Mouse (Mus musculus): ENCODE measurements at regions not wholly inside any gene's neighbourhood (a gene's known extent, or its start where the extent isn't known, plus 50 kb on each side); places are given as distances from the start of the nearest gene placed in this dataset.

- CTCF ChIA-PET, result interaction anchor here (1.2 kb wide), 1 partner anchor 110 kb away, joined by 3 read pairs; no protein-coding TSS in a partner anchor
Measured at GRCm38 (mm10) chr4:107736866-107737265, 52.8 kb upstream of the Dmrtb1 start.

GRCm38 (mm10) chr4:107737907-107738306, 53.9 kb upstream of the Dmrtb1 start:
- CTCF ChIA-PET, result interaction anchor here (0.6 to 1.8 kb wide), 5 partner anchors 17 to 1089 kb away, joined by 3 to 6 read pairs (median 3); no protein-coding TSS in a partner anchor

DNA sequence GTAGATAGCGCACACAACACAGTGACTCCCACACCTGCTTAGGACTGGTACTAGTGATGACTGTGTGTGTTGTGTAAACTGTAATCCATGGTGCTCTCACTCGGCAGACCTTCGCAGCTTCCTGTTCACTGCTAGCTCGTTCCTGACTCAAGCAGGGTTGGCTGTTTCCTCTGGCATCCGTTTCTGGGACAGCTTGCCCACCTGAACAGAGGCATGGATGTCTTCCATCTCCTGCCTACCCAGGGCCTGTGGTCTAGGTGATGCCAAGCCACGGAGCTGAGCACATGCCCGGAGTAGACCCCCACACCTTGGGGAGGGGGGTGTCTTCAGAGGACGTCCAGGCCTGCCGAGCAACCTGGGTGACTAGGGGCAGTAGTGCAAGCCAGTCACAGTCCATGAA, 54.7 kb upstream of the Dmrtb1 start:
- CTCF ChIA-PET, result interaction anchor here (0.7 to 1.8 kb wide), 2 partner anchors 106 to 1090 kb away, joined by 3 to 5 read pairs; no protein-coding TSS in a partner anchor

GRCm38 (mm10) chr4:107739789-107740405, 55.9 kb upstream of the Dmrtb1 start:
- CTCF ChIA-PET, result interaction anchor here (0.6 to 1.8 kb wide), 2 partner anchors 21 to 105 kb away, joined by 5 read pairs; no protein-coding TSS in a partner anchor

DNA sequence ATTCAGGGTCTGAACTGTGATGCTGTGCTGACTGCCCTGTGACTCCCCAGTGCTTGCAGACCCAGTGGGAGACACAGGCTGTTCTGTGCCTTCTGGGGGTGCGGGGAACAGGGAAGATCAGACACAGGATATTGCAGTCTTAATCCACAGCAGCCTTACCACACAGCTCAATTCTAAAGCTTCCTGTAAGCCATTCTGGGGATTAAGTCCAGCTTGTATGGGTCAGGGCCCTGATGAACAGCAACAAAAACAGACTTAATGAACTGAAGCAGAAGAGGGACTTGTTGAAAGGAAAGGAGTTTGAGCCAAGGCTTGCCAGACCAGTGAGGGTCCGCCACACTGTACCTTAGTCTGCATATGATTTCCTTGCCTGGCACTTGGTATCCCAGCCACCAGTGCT, 58.4 kb upstream of the Lrp8 start:
- CTCF ChIA-PET, result interaction anchor here (0.6 kb wide), 1 partner anchor 49 kb away, joined by 12 read pairs; no protein-coding TSS in a partner anchor

DNA sequence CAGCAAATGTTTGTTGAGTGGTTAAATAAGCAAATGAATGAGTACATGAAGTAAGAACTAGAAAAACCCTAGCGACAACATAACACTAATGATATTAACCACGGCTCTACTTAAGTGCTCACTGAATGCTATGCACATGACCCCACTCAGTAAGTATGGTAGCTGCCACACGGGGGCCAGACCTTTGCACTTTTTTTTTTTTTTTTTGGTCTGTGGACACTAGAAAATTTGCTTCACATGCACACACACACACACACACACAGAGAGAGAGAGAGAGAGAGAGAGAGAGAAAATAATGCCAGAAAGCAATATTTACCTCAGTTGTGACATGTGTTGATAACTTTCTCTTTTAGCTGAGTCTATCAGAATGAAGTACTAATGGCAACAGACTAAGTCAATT, 55.7 kb upstream of the Lrp8 start:
- CTCF ChIA-PET, result no interaction called here

GRCm38 (mm10) chr4:107746923-107747431, 55.1 kb upstream of the Lrp8 start:
- CTCF ChIA-PET, result no interaction called here

- CTCF ChIA-PET, result no interaction called here
Measured at GRCm38 (mm10) chr4:107747454-107747853, 54.6 kb upstream of the Lrp8 start.

DNA sequence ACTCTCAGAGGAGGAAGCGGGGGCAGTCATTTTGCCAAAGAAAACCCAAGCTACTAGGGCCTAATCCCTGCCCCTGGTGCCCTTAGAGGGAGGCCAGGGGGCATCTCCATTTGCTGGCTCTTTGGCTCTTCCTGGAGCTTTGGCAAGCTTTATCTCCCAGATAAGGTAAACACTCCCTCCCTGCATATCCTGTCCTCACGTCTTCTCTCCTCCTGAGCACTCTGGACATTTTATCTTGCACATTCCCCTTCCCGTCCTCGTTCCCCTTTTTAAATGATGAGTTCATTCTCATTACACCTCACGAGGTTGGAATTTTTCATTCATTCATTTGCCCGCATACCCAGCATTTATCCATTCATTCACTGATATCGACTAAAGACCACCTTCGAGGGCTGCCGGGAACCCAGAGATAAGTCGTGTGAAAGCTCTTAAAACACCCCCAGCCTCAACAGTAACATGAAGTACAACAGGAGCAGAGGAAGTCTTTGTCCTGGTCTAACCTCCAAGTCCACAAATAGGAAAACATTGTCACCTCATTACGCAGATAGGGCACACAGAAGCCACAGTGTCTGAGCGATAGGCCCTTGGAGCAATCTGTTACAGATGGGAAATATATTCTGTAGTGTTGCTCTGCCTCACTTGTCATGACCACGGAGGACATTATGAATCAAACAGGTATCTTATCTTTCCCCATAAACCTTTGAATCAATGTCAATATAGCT, 54.0 kb upstream of the Lrp8 start:
- CTCF ChIA-PET, result no interaction called here

DNA sequence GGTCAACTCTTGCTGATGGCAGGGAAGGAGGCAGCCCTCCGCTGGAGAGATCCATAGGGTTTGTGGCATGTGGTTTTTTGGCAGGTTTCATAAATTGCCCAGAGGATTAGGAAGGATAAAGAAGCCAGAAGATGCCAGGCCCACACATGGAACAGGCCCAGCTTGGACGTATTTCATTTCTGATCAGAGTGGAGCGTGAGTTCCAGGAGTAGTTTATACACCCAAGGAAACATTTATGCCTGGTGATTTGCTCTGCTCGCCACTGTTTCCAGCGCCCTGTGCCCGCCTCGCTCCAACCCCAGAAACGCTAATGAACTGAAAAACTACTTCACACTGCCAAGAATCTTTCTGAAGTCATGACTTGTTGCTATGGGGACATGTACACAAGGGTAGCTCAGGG, 53.0 kb upstream of the Lrp8 start:
- CTCF ChIA-PET, result no interaction called here

DNA sequence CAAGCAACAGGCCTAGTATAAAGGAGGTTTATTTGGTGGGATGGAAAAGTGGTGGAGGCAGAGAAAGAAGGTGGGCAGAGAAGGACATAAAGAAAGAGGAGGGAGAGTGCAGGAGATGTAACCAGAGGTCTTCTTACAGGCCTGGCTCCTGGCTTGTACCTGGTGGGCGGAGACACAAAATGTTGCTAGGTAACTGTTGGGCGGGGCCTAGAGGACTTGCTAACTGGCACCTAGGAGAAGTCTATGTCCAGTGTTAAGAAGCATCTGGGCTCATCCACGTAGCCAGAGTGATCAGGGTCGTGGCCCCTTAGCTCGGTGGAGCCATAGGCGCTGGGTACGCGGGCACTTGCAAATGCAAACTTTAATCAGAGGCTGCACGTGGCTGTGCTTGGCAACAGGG, 52.0 kb upstream of the Lrp8 start:
- CTCF ChIA-PET, result no interaction called here
